Mouse (Mus musculus) embryonic facial prominence, embryonic 14.5 days (tissue): ENCODE results near the gene Ppp1r2. TPM values are rescaled to one million over a fixed set of nuclear protein-coding genes. Genes with fewer than 3 reads are reported as not detected.

Experiments used
- ATAC-seq: fragments of 200-750 bp; cut with Nextera tagmentation; 2 replicates; pipeline ENCODE4 v1.8.0; 2017; ENCODE audit warnings: low read depth, moderate number of reproducible peaks, moderate TSS enrichment
- DNase-seq: peaks from one replicate; pipeline ENCODE4 v3.0.0-alpha.2; 2015; ENCODE audit warnings: low spot score
- H3K27ac ChIP-seq: fragments of 300-500 bp; sonication (generic); replicated peaks from 2 replicates; pipeline ENCODE4 v1.5.1; 2014; ENCODE audit warnings: low read depth, mild to moderate bottlenecking, low read length, moderate library complexity
- H3K27me3 ChIP-seq: fragments of 300-500 bp; sonication (generic); replicated peaks from 2 replicates; pipeline ENCODE4 v1.6.1; 2014; ENCODE audit warnings: low read length; ENCODE audit not compliant: control insufficient read depth, insufficient read depth
- H3K36me3 ChIP-seq: fragments of 300-500 bp; sonication (generic); 2 replicates; pipeline ENCODE4 v1.6.1; 2014; ENCODE audit warnings: low read length, mixed read lengths; ENCODE audit not compliant: control insufficient read depth, insufficient read depth
- H3K4me1 ChIP-seq: fragments of 300-500 bp; sonication (generic); 2 replicates; pipeline ENCODE4 v1.6.1; 2014; ENCODE audit warnings: antibody characterized with exemption, low read length; ENCODE audit not compliant: control insufficient read depth, insufficient read depth
- H3K4me2 ChIP-seq: fragments of 300-500 bp; sonication (generic); 2 replicates; pipeline ENCODE4 v1.6.1; 2014; ENCODE audit warnings: low read depth, mild to moderate bottlenecking, low read length, moderate library complexity, mixed read lengths
- H3K4me3 ChIP-seq: fragments of 300-500 bp; sonication (generic); 2 replicates; pipeline ENCODE4 v1.5.1; 2014; ENCODE audit warnings: low read depth, mild to moderate bottlenecking, low read length
- H3K9ac ChIP-seq: fragments of 300-500 bp; sonication (generic); 2 replicates; pipeline ENCODE4 v1.6.1; 2014; ENCODE audit warnings: low read depth, mild to moderate bottlenecking, low read length, moderate library complexity, mixed read lengths
- H3K9me3 ChIP-seq: fragments of 300-500 bp; sonication (generic); 2 replicates; pipeline ENCODE4 v1.6.1; 2016; ENCODE audit warnings: low read length; ENCODE audit not compliant: control insufficient read depth
- WGBS: fragments of 180-500 bp; shearing (Covaris S2); extraction: QIAGEN DNeasy Blood & Tissue Kit; methylation state at CpG from one replicate; pipeline ENCODE4 v1.1.7; 2014; 5-methylcytosine and 5-hydroxymethylcytosine counted together
- polyA plus RNA-seq: library from polyadenylated mRNA; unstranded; fragments of >200 nt; fragmentation: Nextera tagmentation; extraction: Ambion mirVana; gene quantifications from 2 replicates; pipeline ENCODE4 v1.2.1, GENCODE M21; 2014

The Ppp1r2 gene
- polyA plus RNA-seq, 1 experiment from 2014 or later, result 106 TPM

DNA sequence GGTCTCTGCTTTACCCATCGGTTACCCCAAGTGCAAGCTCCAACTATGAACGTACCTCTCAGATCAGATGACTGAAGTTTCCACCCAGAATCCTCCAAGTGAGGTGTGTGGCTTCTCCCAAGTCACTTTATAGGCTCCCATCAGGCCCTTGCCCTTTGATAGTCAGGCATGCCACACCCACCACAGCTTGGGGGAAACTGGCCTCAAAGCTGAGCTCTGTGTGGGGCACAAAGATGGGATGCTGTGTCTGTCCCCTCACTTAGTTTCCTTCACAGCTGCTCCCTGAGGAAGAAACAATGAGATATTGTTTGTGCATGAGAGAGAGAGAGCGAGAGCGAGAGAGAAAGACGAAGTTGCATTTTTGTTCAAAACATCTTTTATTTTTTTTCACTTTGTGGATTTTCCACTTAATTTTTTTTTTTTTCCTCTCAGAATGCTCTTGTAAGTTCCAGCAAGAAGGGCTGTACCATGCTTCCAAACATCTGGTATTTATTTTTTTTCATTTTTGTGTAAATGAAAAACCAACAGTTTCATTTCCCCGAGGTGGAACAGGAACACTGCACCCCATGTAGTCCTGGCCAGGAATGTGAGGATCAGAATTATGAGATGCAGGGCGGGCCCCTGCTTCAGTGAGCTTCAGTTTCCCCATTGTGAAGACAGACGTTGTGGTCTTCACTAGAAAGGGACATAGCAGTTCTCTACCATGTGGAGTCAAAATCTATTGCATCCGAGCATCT, 39.6 kb upstream of the Ppp1r2 start, which contains the start of gene Apod:
Gene Apod, minus strand, starts transcription at position 312 of the 737 bp plus-strand sequence.
- DNase-seq (peak; percentile 87), ATAC-seq (peak; percentile 72)
- Histone ChIP-seq H3K4me2 (peak within 1 kb of the TSS; percentile 29), H3K27me3 (no peaks in the 10 kb centered on the region), H3K4me1 (peaks cover 27% of the 10 kb centered on the region), H3K9ac (peak within 1 kb of the TSS; percentile 48), H3K4me3 (no peak within 1 kb of the TSS; the same call in 1 of the 2 replicates), H3K27ac (peak within 1 kb of the TSS; percentile 87), H3K36me3 (no peaks in the 10 kb centered on the region), H3K9me3 (no peaks in the 10 kb centered on the region)
- 32% methylated on average over 9 of the region's 9 CpGs for WGBS

- Histone ChIP-seq H3K4me2 (peak overlapping the region; percentile 29), H3K4me3 (no peak overlapping the region; the same call in 1 of the 2 replicates), H3K9me3 (no peaks in the 10 kb centered on the region), H3K36me3 (no peaks in the 10 kb centered on the region), H3K27ac (peak overlapping the region; percentile 87), H3K27me3 (no peaks in the 10 kb centered on the region), H3K4me1 (peaks cover 27% of the 10 kb centered on the region), H3K9ac (no peak overlapping the region)
- no peak for ATAC-seq
- DNase-seq, result peak; percentile 19
- WGBS, result 21% methylated on average over 2 of the region's 2 CpGs
These were observed 38.5 kb upstream of the Ppp1r2 start for GRCm38 (mm10) chr16:31313611-31314010.

DNA sequence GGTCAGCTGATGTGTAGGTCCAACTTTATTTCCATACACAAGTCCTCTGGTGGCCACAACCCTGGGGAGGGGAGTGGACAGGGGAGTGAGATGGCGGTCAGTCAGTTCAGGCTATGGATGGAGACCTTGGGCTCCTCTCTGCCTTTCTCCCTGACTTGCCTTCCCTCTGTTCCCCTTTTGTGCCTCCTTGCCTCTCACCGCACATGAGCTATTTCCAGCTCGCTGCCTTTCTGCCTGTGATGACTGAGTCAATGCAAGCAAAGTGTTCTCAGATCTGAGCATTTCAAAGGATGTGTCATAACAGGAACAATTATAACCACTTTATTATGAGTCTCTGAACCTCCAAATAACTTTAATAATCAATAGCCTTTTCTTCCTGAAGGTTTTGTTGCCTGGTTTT, 37.2 kb upstream of the Ppp1r2 start:
- H3K9ac ChIP-seq, result no peak overlapping the region
- no peak overlapping the region for H3K27ac ChIP-seq
- WGBS, result 80% methylated on average over 3 of the region's 3 CpGs
- H3K4me3 ChIP-seq, result no peak overlapping the region
- H3K9me3 ChIP-seq, result no peaks in the 10 kb centered on the region
- H3K27me3 ChIP-seq, result no peaks in the 10 kb centered on the region
- peaks cover 27% of the 10 kb centered on the region for H3K4me1 ChIP-seq
- H3K4me2 ChIP-seq, result no peak overlapping the region
- no peak for ATAC-seq
- no peaks in the 10 kb centered on the region for H3K36me3 ChIP-seq
- DNase-seq, result no peak

DNA sequence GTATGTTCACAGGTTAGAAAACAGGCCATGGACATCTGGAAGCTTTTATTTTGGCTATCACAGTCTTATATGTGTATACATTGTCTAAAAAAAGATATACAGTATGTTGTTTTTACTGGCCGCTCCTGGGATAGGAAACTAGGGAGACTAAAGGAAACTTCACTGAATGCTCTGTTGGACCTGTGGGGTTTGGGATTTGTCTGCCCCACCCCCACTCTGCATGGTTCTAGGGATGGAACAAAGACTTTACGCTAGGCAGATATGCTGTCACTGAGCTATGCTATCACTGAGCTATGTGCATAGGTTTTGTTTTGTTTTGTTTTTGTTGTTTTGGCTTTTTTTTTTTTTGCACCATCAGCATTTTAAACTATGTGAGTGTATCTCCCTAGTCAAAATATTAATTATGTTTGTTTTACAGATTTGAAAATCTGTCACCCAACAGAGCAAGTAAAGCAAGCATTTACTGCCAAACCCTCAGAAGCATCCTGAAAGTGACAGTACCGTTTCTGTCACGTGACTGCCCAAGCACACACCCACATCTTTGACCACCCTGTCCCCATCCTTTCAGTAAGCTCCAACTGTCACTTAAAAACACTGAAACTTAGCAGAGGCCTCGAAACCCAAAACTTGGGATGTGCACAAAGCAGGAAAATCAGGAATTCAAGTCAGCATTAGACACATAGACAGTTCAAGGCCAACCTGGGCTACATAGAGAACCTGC, 30.3 kb upstream of the Ppp1r2 start:
- no peaks in the 10 kb centered on the region for H3K36me3 ChIP-seq
- no peaks in the 10 kb centered on the region for H3K27me3 ChIP-seq
- 67% methylated on average over 5 of the region's 5 CpGs for WGBS
- ATAC-seq, result no peak
- no peaks in the 10 kb centered on the region for H3K4me1 ChIP-seq
- no peak overlapping the region for H3K9ac ChIP-seq
- H3K9me3 ChIP-seq, result no peaks in the 10 kb centered on the region
- DNase-seq, result no peak
- no peak overlapping the region for H3K27ac ChIP-seq
- H3K4me3 ChIP-seq, result no peak overlapping the region
- no peak overlapping the region for H3K4me2 ChIP-seq

GRCm38 (mm10) chr16:31303276-31303675, 28.2 kb upstream of the Ppp1r2 start:
- Histone ChIP-seq H3K4me2 (no peak overlapping the region), H3K27me3 (no peaks in the 10 kb centered on the region), H3K27ac (no peak overlapping the region), H3K36me3 (no peaks in the 10 kb centered on the region), H3K4me3 (no peak overlapping the region), H3K9me3 (no peaks in the 10 kb centered on the region), H3K9ac (no peak overlapping the region), H3K4me1 (0 out of 2 replicates have a peak, but pooled peaks cover 8% of the 10 kb centered on the region)
- 0 out of 2 replicates have a peak, but pooled peaks have one; percentile 22 for ATAC-seq
- peak; percentile 64 for DNase-seq
- WGBS, result 60% methylated on average over 10 of the region's 10 CpGs

DNA sequence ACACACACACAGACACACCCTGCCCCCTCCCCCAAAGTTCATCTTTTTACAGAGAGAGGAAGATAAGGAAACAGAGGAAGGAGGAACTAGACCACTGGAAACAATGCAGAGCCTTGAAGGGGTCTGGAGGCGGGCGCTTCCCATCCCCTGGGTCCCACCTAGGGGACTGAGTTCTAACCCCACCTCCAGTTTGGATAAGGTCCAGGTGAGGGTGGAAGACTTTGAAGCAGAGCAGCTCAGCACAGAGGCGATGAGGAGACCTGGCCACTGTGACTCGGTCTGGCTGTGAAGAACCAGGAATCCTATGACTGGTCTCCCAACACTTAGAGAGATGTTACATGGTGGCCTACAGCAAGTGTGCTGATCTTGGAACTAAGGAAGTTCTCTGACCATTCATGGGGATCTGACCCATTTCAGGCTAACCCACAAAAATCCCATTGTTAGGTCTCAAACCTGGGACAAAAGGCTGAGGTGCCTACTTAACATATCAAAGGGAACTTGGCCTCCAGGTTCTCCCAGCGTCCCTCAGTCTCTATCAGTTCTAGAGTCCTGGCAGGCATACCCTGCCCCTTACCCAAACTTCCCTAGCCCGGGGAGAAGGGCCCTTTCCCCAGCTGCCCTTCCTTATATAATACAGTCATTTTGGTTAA, 25.9 kb upstream of the Ppp1r2 start:
- no peaks in the 10 kb centered on the region for H3K36me3 ChIP-seq
- WGBS, result 80% methylated on average over 6 of the region's 6 CpGs

DNA sequence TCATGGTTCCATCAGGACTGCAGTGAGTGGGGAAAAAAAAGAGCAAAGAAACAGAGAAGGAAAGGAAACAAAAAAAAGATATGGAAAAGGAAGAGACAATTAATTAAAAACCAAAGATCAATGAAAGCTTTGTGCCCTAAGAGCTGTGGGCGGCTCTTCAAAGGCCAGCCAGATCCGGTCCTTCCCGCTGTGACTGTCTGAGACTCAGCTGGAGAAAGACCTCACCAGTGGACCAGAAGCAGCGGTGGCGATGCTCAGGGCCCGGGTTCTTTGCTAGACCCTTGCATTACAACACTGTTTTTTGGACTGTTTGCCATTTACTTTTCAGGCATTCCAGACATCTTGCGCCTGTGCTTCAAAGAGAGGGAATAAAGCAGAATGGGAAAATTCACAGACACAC, 25.4 kb upstream of the Ppp1r2 start:
- no peak overlapping the region for H3K9ac ChIP-seq
- DNase-seq, result no peak
- no peak overlapping the region for H3K27ac ChIP-seq
- no peaks in the 10 kb centered on the region for H3K36me3 ChIP-seq
- no peak for ATAC-seq
- no peak overlapping the region for H3K4me3 ChIP-seq
- 45% methylated on average over 7 of the region's 7 CpGs for WGBS
- H3K4me1 ChIP-seq, result 0 out of 2 replicates have a peak, but pooled peaks cover 8% of the 10 kb centered on the region
- no peaks in the 10 kb centered on the region for H3K27me3 ChIP-seq
- no peaks in the 10 kb centered on the region for H3K9me3 ChIP-seq
- no peak overlapping the region for H3K4me2 ChIP-seq

More for the DNA sequence above, 25.9 kb upstream of the Ppp1r2 start:
- Histone ChIP-seq H3K4me2 (no peak overlapping the region), H3K4me1 (0 out of 2 replicates have a peak, but pooled peaks cover 8% of the 10 kb centered on the region), H3K9ac (no peak overlapping the region), H3K27ac (no peak overlapping the region), H3K4me3 (no peak overlapping the region), H3K9me3 (no peaks in the 10 kb centered on the region), H3K27me3 (no peaks in the 10 kb centered on the region)
- DNase-seq, result no peak
- no peak for ATAC-seq

GRCm38 (mm10) chr16:31299960-31300353, 24.9 kb upstream of the Ppp1r2 start:
- no peaks in the 10 kb centered on the region for H3K36me3 ChIP-seq
- no peak overlapping the region for H3K4me2 ChIP-seq
- ATAC-seq, result no peak
- no peak overlapping the region for H3K4me3 ChIP-seq
- 37% methylated on average over 3 of the region's 3 CpGs for WGBS
- H3K9ac ChIP-seq, result 0 out of 2 replicates have a peak overlapping the region, but pooled peaks have one; percentile 5
- H3K9me3 ChIP-seq, result no peaks in the 10 kb centered on the region
- no peaks in the 10 kb centered on the region for H3K27me3 ChIP-seq
- DNase-seq, result no peak
- 0 out of 2 replicates have a peak, but pooled peaks cover 8% of the 10 kb centered on the region for H3K4me1 ChIP-seq
- H3K27ac ChIP-seq, result no peak overlapping the region
